Mouse (Mus musculus) retina, embryonic 14.5 days (tissue): ENCODE measurements around the gene Hmga2.
A peak's percentile ranks its signal among the peaks of the same experiment; 100 is the strongest.

Experiments used
- DNase-seq: peaks from one replicate; pipeline ENCODE4 v3.0.0-alpha.2; 2015; ENCODE audit warnings: low spot score

Gene Hmga2

DNA sequence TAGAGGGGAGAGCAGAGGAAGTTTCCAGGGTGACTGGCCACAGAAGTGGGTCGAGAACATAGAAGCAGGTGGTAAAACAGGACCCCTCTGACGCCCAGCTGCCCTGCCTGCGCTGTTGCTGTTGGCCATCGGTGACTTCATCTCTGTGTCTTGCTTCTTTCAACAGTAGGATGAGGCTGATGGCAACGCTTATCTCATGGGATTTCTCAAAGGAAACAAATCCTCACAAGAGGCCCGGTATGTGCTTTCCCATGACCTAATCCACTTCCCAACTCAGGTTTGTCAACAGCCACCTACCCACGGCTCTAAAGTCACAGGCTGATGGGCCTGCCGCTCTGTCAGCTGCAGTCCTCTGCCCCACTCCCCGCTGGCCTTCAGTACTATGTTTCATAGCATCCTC is 52.3 kb downstream of the Hmga2 start:
- DNase-seq, result no peak

DNA sequence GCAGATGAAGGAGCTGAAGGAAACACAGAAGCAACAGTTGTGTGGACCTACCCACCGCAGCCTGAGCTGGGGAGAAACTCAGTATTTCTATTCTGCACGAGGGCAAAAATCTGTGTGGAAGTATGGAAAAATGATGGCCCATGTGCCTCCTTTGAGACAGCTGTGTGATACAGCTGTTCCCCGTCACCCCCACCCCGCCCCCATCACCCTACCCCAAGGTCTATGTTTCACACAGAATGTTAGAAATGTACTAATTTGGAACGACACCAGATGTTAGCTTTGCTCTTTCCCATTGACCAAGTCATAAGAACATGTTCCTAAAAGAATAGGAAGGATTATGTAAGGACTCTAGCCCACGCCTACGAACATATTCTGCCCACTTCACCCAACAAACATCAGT is 53.0 kb downstream of the Hmga2 start:
- no peak for DNase-seq

DNA sequence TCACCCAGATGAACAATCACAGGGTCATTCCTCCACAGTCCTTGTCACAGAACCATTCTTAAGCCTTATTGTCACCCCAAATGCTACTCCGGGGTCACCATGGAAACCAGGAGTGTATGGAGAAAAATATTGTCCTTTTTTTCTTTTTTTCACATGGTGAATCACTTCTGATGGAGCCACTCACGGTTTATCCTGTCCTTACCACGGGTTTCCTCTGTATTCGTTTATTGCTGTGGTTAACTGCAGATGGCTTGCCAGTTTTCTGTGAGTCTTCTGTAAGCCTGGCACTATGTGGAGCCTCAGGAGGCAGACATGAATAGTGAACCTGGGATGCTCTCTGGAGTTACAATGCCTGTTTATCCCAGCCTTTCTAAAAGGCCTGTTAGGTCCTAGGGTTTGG is 53.4 kb downstream of the Hmga2 start:
- DNase-seq, result no peak

DNA sequence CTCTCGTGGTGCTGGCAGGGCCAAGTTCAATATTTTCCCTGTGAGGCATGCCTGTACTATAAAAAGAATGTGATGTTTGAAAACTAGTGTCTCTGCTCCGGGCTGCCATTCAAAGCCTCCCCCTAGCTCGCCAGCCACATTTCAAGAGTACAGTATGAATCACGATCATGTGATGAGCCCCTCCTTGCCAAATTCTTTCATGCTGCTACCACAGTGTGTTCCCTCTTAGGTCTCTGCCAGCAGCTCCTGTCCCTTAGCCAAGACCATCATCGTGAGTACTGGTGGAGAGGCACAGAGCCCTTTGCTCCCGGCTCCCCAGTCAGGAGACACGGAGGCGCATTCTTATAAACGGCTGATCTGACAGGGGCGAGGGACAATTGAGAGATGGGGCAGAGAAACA is 54.2 kb downstream of the Hmga2 start:
- no peak for DNase-seq

DNA sequence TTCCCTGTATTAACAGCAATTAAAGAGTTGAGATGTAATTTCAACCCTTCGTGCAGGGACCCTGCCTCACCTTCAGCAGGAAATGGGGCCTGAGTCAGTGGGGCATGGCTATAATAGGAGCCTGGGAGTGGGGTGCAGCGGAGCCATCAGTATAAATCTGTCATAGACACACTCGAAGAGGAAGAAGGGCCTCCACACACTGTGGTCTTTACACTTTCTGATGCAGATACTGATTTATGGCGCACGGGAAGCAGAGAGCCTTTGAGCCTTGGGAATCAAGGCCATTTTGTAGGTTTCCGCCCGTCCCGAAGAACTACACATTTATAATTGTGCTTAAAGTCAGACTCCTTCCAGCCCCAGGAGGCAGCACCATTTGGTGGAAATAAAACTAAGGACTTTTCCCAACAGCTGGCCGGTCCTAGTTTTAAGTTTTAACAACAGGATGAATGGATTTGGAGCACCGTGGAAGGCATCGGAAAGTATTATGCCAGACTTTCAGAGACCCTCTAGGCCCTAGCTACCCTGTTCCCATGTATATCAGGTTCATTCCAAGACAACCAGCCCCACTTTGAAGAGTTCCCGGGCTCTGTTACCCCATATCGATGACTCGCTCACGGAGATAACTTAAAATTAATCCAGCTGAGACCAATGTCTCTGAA is 55.2 kb downstream of the Hmga2 start:
- no peak for DNase-seq

DNA sequence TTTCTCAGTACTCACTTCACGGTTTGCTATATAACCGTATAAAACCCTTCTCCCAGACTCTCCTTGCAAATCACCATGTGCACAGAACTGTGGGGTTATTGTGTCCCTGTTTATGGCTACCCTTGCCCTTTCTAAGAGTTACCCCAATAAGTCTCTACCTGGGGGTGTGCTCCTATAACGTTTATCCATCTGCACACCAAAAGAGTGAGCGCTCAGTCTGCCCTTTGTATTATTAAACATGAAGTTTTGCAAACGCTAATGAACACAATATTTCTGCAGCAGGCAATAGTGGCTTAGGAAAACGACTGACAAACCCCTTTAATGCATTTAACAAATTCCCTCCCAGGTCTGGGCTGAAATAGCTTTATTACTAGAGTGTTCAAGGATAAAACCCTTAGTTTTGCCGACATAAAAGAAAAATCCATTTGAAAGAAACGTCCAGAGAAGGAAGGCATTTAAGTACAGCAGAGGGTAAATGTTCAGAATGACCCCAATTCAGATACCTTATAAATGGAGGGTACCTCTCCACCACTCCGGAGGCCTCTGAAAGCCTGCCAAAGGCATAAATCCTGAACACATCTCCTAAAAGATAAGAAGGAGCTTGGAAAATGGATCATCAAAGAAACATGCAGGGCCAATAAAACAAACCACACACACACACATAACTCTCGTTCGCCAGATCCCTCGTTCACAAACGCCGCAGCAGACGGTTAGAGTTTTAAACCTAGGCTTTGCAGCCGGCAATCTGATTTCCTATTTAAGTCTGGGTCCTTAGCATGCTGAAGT is 57.3 kb downstream of the Hmga2 start:
- no peak for DNase-seq

DNA sequence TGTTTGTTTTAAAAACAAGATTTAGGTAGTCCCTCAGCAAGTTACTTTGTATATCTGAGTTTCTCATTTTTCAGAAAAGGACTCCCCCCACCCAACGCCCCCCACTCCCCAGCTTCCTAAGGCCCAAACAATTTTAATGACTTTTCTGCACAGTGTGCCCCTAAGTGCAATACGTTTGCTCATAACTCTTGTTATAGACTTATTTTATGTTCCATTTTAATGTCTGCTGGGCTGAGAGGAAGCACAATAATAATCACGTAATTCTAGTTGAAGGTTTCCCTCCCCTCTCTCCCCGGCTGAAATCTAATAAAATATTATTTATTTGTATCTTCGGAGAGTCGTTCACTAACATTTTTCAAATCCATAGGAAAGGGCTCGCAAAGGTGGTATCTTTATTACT is 58.1 kb downstream of the Hmga2 start:
- DNase-seq, result no peak

DNA sequence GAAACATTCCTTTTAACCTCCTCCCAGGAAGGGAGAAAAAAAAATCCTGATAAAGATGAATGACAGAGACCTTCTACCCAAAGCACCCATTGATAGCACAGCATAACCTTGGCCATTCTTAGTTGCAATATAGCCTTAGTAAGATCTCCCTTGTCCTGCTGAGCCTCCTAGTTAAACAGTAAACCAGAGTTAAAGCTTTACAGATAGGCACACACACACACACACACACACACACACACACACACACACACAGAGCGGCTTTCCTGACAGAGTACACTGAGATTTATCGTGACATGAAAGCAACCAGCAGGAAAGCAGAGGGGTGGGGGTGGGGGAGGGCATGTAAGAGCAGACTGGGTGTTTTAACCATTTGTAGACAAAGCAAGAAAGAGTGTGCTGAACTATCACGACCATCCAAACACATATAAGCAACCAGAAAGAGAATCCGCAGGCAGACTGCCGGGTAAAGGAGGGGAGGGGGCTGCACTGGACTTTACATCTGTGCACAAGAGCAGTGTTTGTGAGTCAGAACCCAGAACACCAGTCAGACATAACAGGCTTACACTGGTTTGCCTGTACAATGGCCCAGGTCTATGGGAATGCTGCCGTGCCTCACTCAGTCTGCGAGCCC is 58.7 kb downstream of the Hmga2 start:
- DNase-seq, result peak; percentile 61

DNA sequence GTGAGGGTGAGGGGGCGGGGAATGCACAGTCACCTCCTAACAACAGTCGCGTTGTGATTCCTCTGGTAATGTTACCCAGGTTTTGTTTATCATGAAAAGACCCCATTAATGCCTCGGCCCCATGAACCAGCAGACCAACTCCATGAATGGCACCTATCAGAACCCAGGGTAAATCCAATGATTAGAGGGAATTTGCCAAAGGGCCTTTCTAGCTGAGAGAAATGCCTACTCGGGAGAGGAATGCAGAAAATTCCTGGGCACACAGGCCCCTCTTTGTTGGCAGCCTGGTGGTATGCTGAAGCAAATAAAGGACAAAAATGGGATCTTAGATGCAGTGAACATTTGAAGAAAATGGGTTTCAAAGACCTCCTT is 59.2 kb downstream of the Hmga2 start:
- no peak for DNase-seq

DNA sequence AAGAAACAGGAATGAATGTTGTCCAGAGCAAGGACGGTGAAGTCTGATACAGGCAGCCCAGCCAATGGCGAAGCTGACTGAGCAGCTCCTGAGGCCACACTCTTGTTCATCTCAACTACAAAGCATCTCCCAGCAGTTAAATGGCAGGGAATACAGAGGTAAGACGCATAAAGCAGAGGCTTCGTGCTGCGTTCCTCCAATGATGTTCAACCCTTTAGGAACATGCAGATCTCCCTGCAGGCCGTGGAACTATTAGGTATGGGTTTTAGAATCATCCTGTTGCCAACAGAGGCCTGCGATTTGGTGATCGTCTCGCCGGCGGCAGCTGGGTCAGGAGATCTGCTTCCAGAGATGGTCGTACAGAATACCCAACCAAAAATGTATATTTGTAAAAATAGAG is 59.6 kb downstream of the Hmga2 start:
- DNase-seq, result no peak

DNA sequence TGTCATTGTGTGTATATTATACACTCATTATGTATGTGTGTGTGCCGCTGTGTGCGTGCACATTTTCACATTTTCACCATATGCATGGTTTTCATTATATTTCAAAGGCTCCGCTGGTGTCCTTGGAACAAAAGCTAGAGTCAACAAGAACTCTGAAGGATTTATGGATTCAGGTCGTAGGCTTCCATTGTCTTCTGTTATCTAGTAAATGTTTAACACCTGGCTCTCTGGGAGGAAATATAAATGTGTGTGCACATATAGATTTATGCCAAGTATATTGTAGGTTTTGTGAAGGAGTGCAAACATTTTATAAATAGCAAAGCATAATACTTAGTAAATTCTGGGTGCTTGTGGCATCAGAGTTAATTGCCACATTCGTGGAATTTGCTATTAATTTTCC is 64.1 kb downstream of the Hmga2 start:
- no peak for DNase-seq

DNA sequence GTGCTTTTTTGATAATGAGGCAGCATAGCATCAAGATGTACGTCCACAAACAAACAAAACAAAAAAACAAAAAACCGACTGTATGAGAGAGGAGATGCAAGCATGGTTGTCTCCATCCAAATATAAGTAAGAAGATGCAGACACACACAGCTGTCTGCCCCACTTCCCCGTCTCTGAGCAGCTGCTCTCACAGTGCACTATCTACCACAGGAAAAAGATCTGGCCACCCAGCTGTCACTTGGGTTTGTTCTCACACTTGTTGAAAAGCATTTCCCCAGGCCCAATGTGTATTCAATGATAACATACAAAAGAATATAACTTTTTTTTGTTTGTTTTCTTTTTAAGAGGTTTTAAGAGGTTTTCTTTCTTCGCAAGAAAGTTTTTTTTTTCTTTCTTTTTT is 65.3 kb downstream of the Hmga2 start:
- peak; percentile 57 for DNase-seq

DNA sequence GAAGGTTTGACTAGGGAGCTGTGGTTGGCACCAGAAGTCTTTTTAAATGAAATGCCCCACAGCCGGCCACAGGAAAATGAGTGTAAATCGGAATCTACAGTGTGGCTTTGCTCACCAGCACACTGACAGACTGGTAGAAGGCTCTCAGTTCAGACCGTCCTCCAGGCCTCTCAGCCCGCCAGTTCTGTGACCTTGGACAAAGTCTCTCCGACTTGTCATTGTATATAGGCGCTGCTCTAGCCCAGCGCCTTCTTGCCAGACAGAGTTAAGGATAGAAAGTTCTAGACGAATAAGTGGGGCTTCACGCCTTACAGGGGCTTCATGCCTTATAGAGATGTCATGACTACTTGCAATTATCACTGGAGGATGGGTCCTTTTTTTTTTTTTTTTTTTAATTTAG is 67.1 kb downstream of the Hmga2 start:
- no peak for DNase-seq

DNA sequence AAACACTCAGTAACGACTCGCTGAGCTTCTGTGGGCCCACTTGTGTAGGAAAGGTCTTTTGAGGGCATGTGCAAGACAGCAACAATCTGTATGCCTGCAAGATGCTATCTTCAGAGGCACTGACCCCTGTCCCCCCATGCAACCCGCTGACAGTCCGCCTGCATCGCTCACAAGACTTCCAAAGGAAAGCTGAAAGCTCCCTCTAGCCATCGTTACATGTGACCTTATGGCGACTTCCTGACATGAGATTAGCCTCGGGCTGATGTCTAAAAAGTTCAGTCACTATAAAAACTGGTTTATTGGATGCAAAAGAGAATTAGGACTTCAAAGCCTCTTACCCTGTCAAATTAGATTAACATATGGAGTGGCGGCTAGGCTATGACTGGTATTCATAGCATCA is 69.0 kb downstream of the Hmga2 start:
- peak; percentile 71 for DNase-seq

DNA sequence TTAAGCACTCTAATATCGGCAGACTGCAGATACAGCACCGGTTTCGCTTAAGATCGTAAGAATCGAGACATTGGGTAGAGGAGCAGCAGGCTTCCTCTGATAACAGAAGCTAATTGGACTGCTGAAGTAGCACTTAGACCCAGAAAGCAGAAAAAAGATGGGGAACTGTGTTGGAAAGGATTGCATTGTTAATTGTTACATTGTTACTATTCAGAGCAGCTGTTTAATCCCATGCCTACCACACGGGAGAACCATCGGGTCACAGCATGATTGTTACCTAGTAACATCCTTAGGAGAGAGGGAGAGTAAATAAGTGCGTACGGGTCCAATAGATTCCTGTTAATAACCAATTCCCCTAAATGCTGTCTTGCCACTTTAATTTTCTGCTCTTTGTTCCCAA is 70.2 kb downstream of the Hmga2 start:
- DNase-seq, result no peak

DNA sequence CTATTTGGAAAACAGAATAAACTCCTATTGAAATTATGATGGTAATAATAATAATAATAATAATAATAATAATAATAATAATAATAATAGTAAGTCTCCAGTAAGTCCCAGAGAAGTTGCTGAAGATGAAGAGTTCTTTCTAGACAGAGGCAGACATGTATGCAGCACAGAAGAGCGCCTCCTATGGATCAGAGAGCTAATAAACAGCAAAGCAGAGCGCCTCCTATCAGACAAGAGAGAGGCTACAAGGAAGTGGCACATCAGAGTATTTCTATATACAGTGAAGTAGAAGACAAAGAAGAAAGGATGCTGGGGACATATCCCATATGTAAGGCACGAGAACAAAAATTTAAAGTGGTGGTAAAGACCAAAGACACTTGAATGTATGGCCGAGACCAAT is 70.9 kb downstream of the Hmga2 start:
- DNase-seq, result no peak

DNA sequence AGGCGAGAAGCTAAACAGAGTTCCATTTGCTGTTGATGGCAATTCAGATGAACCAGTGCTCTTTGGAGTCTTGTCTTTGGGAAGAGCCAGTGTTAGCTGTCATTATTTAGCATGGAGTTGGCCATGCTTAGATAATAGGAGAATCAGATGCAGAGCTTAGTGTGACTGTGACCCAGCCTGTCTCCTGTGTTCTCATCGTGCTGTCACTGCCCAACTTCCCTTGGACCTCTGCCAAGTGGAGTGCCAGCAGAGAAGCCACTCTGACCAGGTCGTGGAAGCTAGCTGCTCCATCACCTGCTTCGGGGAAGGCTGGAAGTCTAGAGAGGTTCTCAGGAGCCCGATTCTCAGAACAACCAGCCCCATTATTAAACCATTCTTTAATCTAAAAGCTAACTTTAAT is 73.3 kb downstream of the Hmga2 start:
- no peak for DNase-seq

DNA sequence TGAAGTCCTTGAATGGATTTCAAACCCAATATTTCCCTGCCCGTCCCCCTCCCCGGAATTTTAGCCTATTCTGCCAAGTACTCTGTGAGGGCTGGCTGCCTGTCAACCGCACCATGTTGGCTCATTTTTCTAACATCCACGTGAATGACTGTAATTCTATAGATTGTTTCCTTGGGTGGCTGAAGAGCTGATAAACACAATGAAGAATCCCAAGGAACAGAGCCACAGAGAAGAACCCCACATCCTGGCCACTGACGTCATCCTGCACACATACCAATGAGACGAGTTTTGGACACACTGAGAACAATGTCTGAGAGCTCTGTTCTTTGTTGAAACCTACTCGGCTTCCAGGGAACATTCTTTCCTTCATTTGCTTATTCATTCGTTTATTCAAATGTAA is 74.5 kb downstream of the Hmga2 start:
- DNase-seq, result no peak

DNA sequence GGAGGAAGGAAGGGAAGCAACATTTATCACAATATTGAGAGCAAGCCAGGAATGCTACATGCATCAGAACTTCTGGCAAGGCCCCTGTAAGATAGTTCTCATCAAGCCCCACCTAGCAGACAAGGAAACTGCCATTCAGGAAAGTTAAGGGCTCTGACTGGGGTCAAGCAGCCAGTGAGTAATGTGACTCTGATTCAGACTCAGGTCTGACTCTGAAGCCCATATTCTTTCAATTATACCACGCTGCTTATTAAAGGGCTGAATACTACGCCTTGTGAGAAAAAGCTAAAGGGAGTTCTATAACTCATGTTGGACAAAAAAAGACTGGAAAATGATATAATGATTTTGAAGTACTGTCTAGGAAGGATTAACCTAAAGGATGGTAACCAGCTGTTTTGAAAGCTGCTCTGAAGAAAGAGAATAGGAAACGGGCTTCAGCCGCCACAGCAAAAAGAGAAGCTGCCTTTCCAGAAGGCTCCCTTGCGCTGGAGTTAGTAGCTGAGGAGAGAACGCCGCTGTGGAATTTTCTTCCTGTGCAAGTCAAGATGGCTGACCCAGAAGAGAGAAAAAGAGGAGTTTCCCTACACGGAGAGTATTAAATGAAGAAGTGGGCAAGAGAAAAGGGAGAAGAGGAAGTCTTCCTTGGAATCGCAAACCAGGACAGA is 76.3 kb downstream of the Hmga2 start:
- no peak for DNase-seq

DNA sequence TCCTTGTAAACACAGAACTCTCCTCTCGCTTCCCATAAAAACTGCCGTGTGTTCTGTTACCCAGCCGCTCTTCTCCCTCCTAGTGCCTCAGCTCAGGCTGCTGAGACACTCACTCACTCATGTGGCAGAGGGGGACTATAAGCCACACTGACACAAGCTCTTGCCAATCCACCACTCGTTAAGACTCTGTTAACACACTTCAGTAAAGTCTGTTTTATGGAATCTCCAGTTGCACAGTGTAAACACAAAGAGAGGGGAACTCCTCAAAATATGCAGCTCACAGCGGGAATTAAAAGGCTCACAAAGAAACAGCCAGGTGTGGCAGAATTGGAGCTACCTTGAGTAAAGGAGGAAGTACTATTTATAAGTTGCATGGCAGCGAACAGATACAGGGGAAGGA is 77.5 kb downstream of the Hmga2 start:
- no peak for DNase-seq

DNA sequence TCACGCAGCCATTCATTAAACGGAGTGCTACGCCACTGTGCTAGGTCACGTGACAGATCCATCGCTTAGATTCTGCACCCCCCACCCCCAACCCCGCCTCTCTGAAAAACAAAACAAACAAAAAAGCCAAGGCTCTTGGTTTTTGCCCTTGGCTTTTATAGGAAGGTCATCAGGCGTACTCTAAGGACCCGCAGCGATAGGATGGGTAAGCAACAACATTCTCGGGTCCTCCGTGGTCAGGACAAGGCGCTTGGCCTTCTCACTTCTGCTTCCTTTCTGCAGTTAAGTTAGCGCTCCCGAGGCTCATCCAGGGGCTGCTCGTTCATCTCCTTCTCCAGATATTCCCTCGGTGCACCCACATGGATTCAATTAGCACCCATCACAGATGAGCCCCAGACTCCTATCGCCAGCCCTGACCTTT is 79.0 kb downstream of the Hmga2 start:
- DNase-seq, result no peak

DNA sequence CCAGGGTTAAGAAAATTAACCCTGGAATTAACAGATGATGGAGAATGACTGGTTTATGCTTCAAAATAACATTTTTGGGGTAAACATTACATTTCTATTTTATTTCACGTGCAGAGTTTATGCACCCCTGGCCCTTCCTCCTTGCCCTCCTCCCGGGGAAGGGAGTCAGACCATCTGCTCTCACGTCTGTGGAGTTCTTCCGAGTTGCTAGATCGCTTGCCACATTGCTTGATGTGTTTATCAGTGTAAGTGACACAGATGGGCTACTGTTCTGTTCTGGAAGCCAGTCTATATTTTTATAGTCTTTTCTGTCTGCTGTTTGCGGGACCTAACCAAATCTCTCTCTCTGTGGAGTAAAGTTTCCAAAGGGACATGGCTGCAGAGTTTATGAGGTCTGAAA is 80.7 kb downstream of the Hmga2 start:
- no peak for DNase-seq

DNA sequence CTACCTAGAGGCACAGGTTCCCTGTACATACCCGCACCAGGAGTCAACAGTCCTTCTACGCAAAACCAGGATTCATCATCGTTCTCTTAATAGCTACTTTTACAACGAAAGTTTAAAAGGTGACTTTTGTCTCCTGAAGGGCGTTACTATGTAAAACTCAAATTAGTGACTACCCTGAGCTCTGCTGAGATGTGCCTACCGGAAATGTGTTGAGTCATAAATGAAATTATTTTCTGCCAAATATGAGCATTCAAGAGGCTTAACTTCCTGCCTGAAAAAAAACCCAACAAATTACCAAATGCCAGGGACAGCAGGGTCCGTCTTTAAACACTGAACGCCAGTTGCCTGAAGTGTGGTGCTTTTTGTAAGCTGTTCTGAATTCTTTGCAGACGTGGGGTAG is 81.5 kb downstream of the Hmga2 start:
- no peak for DNase-seq
